Mouse (Mus musculus): ENCODE results near the gene Hist2h2be. TPM values are rescaled to one million over a fixed set of nuclear protein-coding genes. Genes with fewer than 3 reads are reported as not detected.
A peak's percentile ranks its signal among the peaks of the same experiment; 100 is the strongest.

Gene Hist2h2be
- total RNA-seq, 2 experiments from 2014 or later = 11.9 to 14.9 TPM

DNA sequence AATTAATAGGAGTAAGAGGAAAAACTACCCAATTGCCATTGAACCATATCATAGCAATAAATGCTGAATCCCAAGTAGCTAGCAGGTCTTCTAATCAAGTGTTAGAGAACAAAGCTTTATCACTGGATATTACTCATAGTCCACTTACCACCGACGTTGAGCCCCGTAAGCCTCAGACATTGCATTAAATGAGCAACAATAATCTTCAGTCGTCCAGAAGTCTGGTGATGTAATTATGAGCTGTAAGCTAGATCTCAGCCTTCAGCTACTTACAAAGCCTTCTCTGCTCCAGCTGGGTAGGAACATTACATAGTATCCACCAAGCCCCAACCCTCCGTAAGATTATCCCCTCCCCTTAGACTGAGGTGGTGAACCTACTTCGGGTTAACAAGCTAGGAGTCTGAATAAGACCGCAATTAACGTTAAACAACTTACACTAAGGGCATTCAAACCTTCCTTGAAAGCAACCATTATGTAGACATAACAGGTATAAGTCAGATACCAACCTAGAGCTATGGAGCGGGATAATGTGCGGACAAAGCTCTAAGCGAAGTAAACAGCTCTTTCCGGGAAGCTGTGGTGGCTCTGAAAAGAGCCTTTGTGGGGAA lies 17.1 kb downstream of the Hist2h2be start:
- no peak for ATAC-seq (ENCODE audit: poor library complexity, severe bottlenecking)

GRCm38 (mm10) chr3:96238954-96239793 lies 18.3 kb downstream of the Hist2h2be start, which contains the start of gene Hist2h3c2:
TSS of gene Hist2h3c2 (minus strand) at chr3:96239127.
- ATAC-seq (ENCODE audit: poor library complexity, severe bottlenecking) = peak; percentile 71

DNA sequence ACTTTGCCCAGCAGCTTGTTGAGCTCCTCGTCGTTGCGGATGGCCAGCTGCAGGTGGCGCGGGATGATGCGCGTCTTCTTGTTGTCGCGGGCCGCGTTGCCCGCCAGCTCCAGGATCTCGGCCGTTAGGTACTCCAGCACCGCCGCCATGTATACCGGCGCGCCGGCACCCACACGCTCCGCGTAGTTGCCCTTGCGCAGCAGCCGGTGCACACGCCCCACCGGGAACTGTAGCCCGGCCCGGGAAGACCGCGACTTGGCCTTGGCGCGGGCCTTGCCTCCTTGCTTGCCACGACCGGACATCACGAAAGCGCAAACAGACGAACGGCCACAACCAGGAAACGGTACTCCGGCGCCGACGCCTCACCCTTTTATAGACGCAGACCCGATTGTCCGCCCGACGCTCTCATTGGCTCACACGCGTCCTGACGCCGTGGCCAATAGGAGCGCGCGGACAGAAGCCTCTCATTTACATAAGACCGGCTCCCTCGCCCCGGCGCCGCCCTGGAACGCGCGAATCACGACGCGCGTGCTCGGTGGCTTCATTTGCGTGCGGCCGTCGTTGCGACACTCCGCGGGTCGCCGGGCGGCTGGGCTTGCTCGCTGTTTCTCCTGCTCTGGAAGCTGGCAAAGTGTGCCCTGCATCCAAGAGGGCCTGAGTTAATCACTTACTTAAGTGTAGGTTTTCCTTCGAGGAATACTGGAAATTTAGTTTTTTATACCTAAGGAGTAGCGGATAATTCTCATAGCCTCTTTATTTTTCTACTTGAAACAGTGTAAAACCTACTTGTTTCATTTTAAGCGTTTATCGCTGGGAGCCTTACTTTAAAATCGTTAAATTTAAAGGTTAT lies 19.3 kb downstream of the Hist2h2be start, which contains the start of gene Hist2h2aa2:
Gene Hist2h2aa2 (minus strand): TSS at position 328 of the 850 bp plus-strand sequence.
- ATAC-seq (ENCODE audit: poor library complexity, severe bottlenecking) = peak; percentile 67

- ATAC-seq (ENCODE audit: poor library complexity, severe bottlenecking) = no peak
Measured at GRCm38 (mm10) chr3:96240799-96241197, 19.9 kb downstream of the Hist2h2be start.

DNA sequence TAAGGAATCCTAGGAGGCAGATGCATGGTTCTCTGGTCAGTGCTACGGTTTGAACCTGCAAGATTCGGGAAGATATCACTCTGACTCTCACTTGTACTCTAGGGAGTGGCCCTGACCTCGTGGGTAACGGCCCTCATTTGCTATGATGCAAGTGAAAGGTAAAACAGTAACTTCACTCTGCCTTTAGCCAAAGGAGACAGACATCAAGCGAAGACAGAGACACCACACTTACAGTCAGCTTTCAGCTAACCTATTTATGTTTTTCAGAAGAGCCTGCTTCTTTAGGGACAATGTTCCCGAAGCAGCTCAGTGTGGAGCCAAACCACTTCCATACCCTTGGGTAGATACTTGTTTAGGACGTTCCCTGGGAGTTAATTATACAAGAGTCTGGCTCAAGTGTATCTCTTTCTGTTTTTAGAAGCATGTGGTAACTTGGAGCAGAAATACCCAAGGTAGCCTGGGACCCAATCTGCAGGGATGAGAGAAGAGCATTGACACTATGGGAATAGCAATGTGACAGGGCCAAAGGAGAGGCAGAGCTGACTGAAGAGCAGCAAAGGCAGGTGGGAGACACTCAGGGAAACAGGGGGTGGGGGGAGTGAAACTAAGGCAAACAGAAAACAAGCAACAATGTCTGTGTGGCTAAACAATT lies 23.1 kb downstream of the Hist2h2be start:
- ATAC-seq (ENCODE audit: poor library complexity, severe bottlenecking) = no peak

DNA sequence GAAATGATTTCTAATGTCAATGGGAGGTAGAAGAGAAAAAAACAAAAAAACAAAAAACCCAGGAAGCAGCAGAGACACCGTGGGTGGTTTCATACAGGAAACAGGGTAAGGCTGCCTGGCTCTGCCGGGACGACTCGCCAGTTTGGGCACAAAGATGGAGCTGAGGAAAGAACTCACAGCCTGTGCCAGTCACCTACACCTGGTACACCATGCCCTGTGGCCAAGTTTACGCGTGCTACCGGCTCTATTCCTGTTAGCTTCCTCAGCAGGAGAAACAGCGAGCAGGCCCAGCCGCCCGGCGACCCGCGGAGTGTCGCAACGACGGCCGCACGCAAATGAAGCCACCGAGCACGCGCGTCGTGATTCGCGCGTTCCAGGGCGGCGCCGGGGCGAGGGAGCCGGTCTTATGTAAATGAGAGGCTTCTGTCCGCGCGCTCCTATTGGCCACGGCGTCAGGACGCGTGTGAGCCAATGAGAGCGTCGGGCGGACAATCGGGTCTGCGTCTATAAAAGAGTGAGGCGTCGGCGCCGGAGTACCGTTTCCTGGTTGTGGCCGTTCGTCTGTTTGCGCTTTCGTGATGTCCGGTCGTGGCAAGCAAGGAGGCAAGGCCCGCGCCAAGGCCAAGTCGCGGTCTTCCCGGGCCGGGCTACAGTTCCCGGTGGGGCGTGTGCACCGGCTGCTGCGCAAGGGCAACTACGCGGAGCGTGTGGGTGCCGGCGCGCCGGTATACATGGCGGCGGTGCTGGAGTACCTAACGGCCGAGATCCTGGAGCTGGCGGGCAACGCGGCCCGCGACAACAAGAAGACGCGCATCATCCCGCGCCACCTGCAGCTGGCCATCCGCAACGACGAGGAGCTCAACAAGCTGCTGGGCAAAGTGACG lies 24.3 kb downstream of the Hist2h2be start, which contains the start of gene Hist2h2aa1:
Gene Hist2h2aa1 (plus strand): TSS at position 495 of the 884 bp plus-strand sequence.
- ATAC-seq (ENCODE audit: poor library complexity, severe bottlenecking) = peak; percentile 69

DNA sequence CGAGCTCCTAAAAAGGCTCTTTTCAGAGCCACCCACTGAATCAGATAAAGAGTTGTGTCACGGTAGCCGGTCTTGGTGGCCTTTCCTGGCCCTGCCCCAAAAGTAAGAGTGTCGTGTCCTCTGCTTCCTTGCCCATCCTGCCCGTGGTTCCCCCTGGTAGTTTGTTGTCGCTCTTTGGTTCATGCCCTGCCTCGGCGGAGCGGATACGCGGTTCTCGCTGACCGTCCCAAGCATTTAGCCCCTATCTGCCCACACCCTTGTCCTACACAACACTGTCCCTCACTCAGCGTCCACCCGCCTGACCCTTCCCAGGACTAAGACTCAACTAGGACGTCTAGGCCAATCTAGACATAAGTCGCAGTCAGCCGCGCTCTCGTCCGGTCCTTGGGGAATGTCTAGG lies 25.1 kb downstream of the Hist2h2be start:
- peak; percentile 36 for ATAC-seq (ENCODE audit: poor library complexity, severe bottlenecking)

DNA sequence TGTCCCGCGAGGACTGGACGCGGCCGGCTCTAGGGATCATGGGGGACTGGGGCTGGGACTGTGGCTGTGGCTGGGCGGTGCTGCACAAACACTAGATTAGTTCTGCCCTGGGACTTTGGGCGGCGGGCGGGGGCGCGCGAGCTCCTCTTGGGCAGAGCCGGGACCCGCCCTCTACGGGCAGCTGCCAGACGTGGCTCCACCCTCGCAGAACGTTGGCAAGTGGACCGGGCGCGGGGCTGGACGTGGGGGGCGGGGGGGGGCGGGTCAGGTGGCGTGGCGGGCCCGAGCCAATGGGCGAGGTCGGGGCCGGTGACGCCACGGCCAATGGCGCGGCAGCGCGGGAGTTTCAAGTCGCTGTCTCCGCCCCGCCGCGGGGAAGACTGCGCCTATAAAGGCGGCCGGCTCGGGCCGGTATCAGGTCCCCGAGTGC lies 25.5 kb downstream of the Hist2h2be start, which contains the start of gene Hist2h3c1:
Gene Hist2h3c1 (plus strand): TSS at position 259 of the 430 bp plus-strand sequence.
- peak; percentile 69 for ATAC-seq (ENCODE audit: poor library complexity, severe bottlenecking)

DNA sequence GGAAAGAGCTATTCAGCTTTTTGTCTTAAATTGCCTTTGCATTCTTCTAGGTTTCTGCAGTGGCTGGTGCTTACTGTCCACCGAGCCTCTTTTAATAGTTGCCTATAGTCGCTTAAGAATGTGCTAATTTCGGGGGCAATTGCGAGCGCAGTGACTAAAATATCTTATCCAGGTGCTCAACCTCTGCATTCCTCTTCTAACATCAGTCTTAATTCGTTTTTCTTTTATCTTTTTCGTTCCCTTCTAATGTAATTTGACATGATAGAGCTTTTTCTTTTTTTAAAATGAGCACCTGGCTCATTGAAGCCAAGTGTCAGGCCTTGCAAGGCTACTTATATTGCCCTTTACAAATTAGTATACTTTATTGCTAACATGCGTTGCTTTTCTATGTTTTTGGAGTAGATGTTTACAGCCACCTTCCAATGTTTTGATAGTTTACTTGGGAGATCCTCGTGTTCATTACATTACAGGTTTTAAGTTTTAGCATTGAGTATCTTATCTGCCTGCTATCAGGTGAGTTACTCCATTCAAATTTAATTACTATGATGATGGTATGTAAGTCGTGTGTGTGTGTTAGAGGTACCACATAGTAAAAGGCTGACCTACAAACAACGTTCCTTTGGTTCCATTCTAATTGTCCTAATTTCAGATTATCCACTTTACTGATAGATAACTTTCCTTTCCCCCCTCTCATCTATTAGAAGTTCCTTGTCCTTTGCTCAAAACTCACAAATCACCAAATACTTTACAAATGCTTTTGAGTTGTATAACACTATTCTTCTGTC lies 26.6 kb downstream of the Hist2h2be start:
- no peak for ATAC-seq (ENCODE audit: poor library complexity, severe bottlenecking)

DNA sequence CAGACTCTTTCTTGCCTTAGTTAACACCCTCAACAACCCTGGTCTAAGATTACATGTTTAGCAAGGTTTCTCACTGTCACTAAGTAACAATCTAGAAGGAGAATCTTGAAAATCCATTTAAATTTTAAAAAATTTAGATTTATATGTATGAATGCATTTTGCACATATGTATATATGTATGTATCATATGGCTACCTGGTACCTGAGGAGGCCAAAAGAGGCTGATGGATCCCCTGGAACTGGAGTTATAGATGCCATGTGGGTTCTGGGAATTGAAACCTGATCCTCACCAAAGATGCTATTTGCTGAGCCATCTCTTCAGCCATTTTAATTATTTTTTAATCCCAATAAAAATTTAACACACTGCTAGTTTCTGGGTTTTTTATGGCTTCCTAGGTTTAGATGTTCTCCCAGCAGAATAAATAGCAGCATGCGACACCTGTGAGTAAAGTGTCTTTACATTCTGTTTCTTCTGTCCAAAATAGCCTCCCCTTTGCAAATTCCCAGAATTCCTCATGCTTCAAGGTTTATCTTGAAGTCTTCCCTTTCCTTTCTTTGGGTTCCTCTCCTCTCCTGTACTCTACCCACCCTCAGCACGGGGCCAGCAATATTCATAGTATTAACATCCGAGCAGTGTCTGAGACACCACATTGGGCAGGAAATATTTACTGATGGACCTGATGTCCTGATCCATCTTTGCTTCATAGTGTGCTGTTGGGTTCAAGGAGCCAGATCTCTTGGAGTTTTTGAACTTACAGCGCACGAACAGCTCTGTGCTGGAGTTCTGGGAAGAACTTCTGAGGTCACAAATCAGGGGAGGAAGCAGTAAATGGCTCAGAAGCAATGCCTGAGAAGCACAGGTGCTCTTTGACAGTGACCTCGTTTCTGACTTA lies 27.5 kb downstream of the Hist2h2be start:
- no peak for ATAC-seq (ENCODE audit: poor library complexity, severe bottlenecking)

- no peak for ATAC-seq (ENCODE audit: poor library complexity, severe bottlenecking)
Measured at GRCm38 (mm10) chr3:96249034-96249345, 28.1 kb downstream of the Hist2h2be start.

DNA sequence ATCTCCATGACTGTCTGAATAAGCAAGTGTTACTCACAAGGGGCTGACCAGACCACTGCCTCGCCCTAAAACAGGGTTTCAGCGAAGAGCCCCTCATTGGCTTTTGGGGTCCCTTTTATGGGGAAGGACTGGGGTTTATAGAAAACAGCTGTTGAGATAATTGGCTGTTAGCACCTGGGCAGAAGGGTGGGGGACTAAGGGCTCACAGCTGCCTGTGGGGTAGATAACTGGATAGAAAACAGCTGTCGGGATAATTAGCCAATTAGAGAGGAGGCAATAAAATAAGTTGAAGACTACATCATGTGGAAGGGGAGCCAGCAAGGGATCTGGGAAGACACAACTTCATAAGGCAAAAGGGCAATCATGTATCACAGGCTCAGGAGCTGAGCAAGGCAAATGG lies 30.0 kb downstream of the Hist2h2be start:
- ATAC-seq (ENCODE audit: poor library complexity, severe bottlenecking) = no peak

GRCm38 (mm10) chr3:96251787-96252186 lies 30.9 kb downstream of the Hist2h2be start:
- peak; percentile 64 for ATAC-seq (ENCODE audit: poor library complexity, severe bottlenecking)

- ATAC-seq (ENCODE audit: poor library complexity, severe bottlenecking) = 0 out of 2 replicates have a peak, but pooled peaks have one; percentile 26
Measured at GRCm38 (mm10) chr3:96254683-96255355, 33.9 kb downstream of the Hist2h2be start.

GRCm38 (mm10) chr3:96255926-96256593 lies 35.1 kb downstream of the Hist2h2be start:
- ATAC-seq (ENCODE audit: poor library complexity, severe bottlenecking) = no peak

GRCm38 (mm10) chr3:96257190-96257589 lies 36.3 kb downstream of the Hist2h2be start:
- ATAC-seq (ENCODE audit: poor library complexity, severe bottlenecking) = no peak

DNA sequence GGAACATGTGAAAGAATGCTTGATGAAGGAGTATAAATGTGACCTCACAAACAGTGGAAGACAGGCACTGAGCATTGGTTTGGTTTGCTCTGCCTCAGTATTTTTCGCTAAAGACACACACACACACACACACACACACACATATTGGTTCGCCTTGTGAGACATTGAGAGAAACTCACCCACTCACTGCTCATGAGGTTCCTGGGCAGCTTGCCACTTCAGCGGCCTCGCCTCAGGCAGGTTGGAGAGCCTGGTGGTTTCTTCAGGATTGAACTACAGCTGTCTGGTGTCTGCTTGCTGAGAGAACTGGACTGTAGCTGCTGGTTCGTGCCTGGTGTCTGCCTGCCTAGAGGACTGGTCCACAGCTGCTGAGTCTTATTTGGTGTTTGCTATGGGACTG lies 39.3 kb downstream of the Hist2h2be start:
- no peak for ATAC-seq (ENCODE audit: poor library complexity, severe bottlenecking)

Data from megakaryocyte, adult 5-6 weeks (primary cell).